Mouse (Mus musculus) urinary bladder, adult 2 months (tissue): ENCODE results near the gene Zfp940. TPM values are rescaled to one million over a fixed set of nuclear protein-coding genes. Genes with fewer than 3 reads are reported as not detected.

Experiments used
- DNase-seq: peaks from one replicate; pipeline ENCODE4 v3.0.0; 2022; ENCODE audit warnings: low spot score
- polyA plus RNA-seq: library from polyadenylated mRNA; depleted of rRNA; stranded (reverse); fragments of >200 nt; gene quantifications from 2 replicates; pipeline ENCODE4 v1.2.3, GENCODE M21; 2012; rRNA removed

The Zfp940 gene
- polyA plus RNA-seq, 1 experiment, result 1.1 TPM

DNA sequence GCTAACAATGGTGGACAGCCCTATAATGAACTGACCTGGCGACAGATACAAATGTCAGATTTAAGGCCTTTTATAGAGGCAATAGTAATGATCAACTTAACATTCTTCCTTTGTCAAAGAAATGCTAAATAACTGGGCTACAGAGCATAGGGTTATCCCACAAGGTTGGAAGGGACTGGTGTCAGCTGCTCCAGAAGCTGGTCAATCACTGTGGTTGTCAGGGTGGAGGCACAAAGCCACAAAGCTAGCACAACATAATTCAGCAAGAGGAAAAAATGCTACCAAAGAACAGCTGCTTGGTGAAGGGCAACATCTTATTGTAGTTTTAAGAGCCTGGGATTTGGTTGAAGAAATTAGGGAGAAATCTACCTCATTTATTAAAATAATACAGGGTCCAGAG is 41.2 kb downstream of the Zfp940 start:
- no peak for DNase-seq

DNA sequence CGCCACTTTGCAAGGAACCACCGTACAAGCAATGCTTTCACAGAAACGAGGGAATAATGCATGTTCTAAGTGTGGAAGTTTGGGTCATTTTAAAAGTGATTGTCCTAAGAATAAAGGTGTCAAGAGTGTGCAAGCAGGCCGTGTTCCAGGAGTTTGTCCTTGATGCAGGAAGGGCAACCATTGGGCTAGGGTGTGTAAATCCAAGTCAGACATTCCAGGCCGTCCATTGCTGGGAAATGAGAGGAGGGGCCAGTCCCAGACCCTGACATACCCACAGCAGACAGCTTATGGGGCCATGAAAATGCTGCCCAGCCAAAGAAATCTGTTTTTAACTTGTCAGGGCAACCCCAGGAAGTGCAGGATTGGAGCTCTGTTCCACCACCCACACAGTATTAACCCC is 46.4 kb downstream of the Zfp940 start:
- no peak for DNase-seq

DNA sequence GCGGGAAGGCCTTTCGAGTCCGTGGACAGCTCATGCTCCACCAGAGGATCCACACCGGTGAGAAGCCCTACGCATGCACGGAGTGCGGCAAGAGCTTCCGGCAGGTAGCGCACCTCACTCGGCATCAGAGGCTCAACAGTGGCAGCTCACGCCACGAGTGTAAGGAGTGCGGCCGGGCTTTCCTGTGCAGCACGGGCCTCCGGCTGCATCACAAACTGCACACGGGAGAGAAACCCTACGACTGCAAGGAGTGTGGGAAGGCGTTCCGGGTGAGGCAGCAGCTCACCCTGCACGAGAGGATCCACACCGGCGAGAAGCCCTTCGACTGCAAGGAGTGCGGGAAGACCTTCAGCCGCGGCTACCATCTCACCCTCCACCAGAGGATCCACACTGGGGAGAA is 60.6 kb downstream of the Zfp940 start:
- no peak for DNase-seq

DNA sequence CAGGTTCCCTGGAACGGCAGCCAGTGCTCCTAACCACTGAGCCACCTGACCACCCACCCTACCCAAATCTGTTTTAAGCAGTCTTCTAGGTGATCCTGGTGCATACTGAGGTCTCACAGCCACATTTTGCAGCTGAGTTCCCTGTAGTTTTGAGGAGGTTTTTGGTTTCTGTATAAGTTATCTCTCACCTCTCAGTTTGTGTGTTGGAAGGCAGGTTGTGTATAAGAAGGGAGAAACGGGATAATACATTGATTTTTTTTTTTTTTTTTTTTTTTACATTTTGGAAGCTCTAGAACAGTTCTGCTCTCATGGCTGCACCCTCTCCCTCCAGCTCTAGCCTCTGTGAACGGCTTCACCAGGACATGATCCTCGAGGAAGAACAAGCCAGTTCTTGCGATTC is 67.6 kb downstream of the Zfp940 start:
- DNase-seq, result no peak

DNA sequence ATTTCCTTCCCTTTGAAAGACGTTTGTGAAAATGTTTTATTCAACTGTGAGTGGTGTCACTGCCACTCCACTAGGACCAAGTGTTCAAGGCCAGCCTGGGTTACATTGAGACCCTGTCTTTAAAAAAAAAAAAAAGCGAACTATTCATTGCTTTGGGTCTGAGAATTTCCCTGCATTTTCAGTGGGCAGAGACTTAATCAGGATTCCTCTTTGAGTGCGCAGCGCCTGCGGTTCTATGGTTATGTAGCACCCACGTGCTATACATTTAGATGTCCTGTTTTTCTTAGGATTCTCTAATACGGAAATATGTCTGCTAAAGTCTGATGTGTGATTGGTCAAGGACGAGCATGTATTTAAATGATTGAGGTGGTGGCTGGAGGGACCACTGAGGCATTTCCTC is 68.4 kb downstream of the Zfp940 start:
- DNase-seq, result no peak

DNA sequence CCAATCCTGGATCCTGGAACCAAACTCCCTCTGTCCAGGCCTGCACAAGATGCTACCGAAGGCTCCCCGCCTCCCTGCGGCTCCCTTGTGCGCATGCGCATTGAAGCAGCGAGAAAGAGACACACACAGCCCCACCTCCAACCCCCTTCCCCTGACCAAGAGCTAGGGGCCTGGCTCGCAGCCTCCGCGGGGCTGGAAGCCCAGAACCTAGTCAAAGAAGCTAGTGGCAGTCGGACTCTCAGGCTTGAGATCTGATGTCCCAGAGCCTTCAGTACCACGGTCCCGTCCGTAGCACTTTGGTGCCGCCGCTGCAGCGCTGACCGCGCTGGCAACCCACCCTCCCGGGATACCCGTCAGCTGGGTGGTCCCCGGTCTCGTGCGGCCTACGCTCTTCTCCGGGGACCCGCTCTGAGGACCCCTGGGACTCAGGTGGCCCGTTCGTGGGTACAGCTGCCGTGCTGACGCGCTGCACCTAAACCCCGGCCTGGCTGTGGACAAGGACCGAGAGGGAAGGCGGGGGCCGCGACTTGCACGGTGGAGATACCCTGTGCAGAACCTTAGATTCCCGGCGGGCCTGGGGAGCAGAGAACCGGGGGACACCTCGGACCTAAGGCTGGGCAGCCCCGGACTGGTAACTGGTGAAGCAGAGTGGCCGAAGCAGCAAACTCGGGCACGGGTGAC is 69.5 kb downstream of the Zfp940 start, which contains the start of gene Zfp30:
Zfp30 (plus strand) TSS at position 128 of the 681 bp plus-strand sequence.
- DNase-seq, result peak; percentile 65

Other genes with a start within 250 kb of the Zfp940 start
- gene Catsperg2, start 126.6 kb downstream of the Zfp940 start, polyA plus RNA-seq, result not detected in 2 replicates
- gene Zfp84, start 85.1 kb downstream of the Zfp940 start, polyA plus RNA-seq, result 9.7 and 10.1 TPM in 2 replicates
- 2.7 and 3.7 TPM in 2 replicates for gene Zfp30, start 69.7 kb downstream of the Zfp940 start, polyA plus RNA-seq
- 8.8 and 9.2 TPM in 2 replicates for gene Zfp790, start 37.6 kb downstream of the Zfp940 start, polyA plus RNA-seq
- gene Zfp420, start 6.3 kb upstream of the Zfp940 start, polyA plus RNA-seq, result 7.0 and 8.1 TPM in 2 replicates
- 6.0 and 6.8 TPM in 2 replicates for gene Zfp27, start 52.9 kb upstream of the Zfp940 start, polyA plus RNA-seq
- gene Zfp383, start 54.6 kb upstream of the Zfp940 start, polyA plus RNA-seq, result 7.5 and 8.1 TPM in 2 replicates
- 7.7 TPM in 2 replicates for gene Zfp74, start 100.4 kb upstream of the Zfp940 start, polyA plus RNA-seq
- 8.7 and 9.0 TPM in 2 replicates for gene Zfp568, start 130.3 kb upstream of the Zfp940 start, polyA plus RNA-seq
- gene Zfp14, start 197.7 kb upstream of the Zfp940 start, polyA plus RNA-seq, result 11.0 and 14.3 TPM in 2 replicates
- 1.3 and 1.9 TPM in 2 replicates for gene Zfp82, start 219.2 kb upstream of the Zfp940 start, polyA plus RNA-seq
- 0.15 and 0.17 TPM in 2 replicates for gene Gm26920, start 236.7 kb upstream of the Zfp940 start, polyA plus RNA-seq
- 3.6 and 4.7 TPM in 2 replicates for gene Zfp566, start 236.9 kb upstream of the Zfp940 start, polyA plus RNA-seq
- 39.0 and 39.6 TPM in 2 replicates for gene Zfp260, start 241.1 kb upstream of the Zfp940 start, polyA plus RNA-seq